26 mouse cellular contexts compared by ENCODE assay signal in the genomic region with DNA sequence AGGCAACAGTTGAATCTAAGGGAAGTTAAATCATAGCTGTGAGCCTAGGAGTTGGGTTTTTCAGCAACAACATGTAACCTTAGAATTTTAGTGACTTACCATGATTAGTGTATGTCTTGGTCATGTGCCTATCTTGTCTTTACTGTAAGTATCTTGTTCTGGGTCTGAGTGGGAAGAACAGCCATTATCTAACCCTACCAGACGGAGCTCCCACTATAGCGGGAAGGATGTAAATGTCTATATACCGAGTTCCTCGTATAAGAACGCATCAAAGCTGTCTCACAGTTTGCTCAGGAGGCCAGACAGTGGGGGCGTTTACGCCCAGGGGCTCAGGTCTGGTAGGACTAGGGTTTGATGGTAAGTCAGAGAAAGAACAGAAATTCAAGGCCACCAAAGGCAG. TPM values are rescaled to one million over a fixed set of nuclear protein-coding genes. Genes with fewer than 3 reads are reported as not detected.
DNase-seq lines count a peak whose midpoint lies in the region; ATAC-seq and TF ChIP-seq lines count a peak whose summit lies in the region.
"Had no signal": no experiment of that assay in that cellular context is flagged by ENCODE, and none has a peak within 500 bp of the region (broad histone marks: within the 10 kb centered on the region; RNA-seq: fewer than 3 reads in every experiment).

No protein-coding gene starts in this region.

- peaks cover 69% of the 10 kb centered on the region for H3K36me3 ChIP-seq in liver, embryonic 15.5 days (replicated peaks)
- peaks cover 58% of the 10 kb centered on the region for H3K36me3 ChIP-seq in myocyte (ENCODE audit: control insufficient read depth, insufficient read depth)
- H3K36me3 ChIP-seq in midbrain, embryonic 11.5 days (ENCODE audit: control insufficient read depth, insufficient read depth, low read length): peaks cover 11% of the 10 kb centered on the region
- peaks cover 63% of the 10 kb centered on the region for H3K36me3 ChIP-seq in forebrain, embryonic 13.5 days (ENCODE audit: poor library complexity, severe bottlenecking)

- H3K4me3 ChIP-seq in liver, embryonic 15.5 days (replicated peaks): no peak overlapping the region
- H3K4me3 ChIP-seq in myocyte: no peak overlapping the region
- H3K4me3 ChIP-seq in midbrain, embryonic 11.5 days (ENCODE audit: low read depth, low read length): no peak overlapping the region
- H3K4me3 ChIP-seq in forebrain, embryonic 13.5 days: no peak overlapping the region
- H3K4me3 ChIP-seq: heart, embryonic 12.5 days; hindbrain, embryonic 13.5 days; midbrain, embryonic 15.5 days had no signal

- no peak overlapping the region for H3ac ChIP-seq in myocyte (ENCODE audit: control insufficient read depth, insufficient read length)

- no peak for TF ChIP-seq POLR2A in myocyte (IDR thresholded peaks at IDR 0.05; ENCODE audit: insufficient read length, low read depth)

- peak; percentile 59 for DNase-seq in c-Kit-positive CD71-positive TER-119-positive erythroid progenitor cells, embryonic 14.5 days (ENCODE audit: low spot score)
- peak; percentile 20 for DNase-seq in liver
- DNase-seq in midbrain, embryonic 11.5 days (ENCODE audit: low spot score, missing footprints): no peak
- DNase-seq in kidney, postnatal 10 days: no peak
- DNase-seq: adrenal gland, postnatal 10 days; B cell, adult 2 months; cerebellum, adult 11-12 months; cerebellum, adult 9-11 months; gastrocnemius, postnatal 36 days; heart, adult 18-20 months; heart, postnatal 4 days; kidney, postnatal 14 days; left cerebral cortex, postnatal 4 days; lung, embryonic 14.5 days; right cerebral cortex, postnatal 25 days; thymus, adult 18-20 months; thymus, postnatal 25 days had no signal

- WGBS in liver, embryonic 15.5 days (ENCODE audit: insufficient replicate concordance): 19% methylated on average over 7 of the region's 7 CpGs
- WGBS in midbrain, embryonic 11.5 days: 94% methylated on average over 7 of the region's 7 CpGs
- 94% methylated on average over 7 of the region's 7 CpGs for WGBS in forebrain, embryonic 13.5 days

- ATAC-seq in liver, embryonic 15.5 days (ENCODE audit: insufficient read depth): peak; percentile 67; the same call in 1 of the 2 replicates
- ATAC-seq in midbrain, embryonic 11.5 days (ENCODE audit: low FRiP score): no peak
- no peak for ATAC-seq in forebrain, embryonic 13.5 days
- ATAC-seq: forebrain, embryonic 14.5 days; intestine, embryonic 16.5 days; midbrain, embryonic 15.5 days had no signal

- no peak overlapping the region for H3K27ac ChIP-seq in liver, embryonic 15.5 days (replicated peaks)
- no peak overlapping the region for H3K27ac ChIP-seq in midbrain, embryonic 11.5 days (ENCODE audit: low read depth, low read length)
- H3K27ac ChIP-seq in forebrain, embryonic 13.5 days: no peak overlapping the region
- H3K27ac ChIP-seq: hindbrain, embryonic 13.5 days; midbrain, embryonic 15.5 days; stomach, postnatal 0 days had no signal

- no peak overlapping the region; the same call in 1 of the 2 replicates for H3K4me2 ChIP-seq in liver, embryonic 15.5 days
- peak overlapping the region; percentile 19 for H3K4me2 ChIP-seq in myocyte (ENCODE audit: low read depth)
- no peak overlapping the region for H3K4me2 ChIP-seq in midbrain, embryonic 11.5 days
- no peak overlapping the region for H3K4me2 ChIP-seq in forebrain, embryonic 13.5 days
- H3K4me2 ChIP-seq: heart, embryonic 12.5 days; hindbrain, embryonic 13.5 days; lung, embryonic 14.5 days; midbrain, embryonic 15.5 days had no signal

- H3K79me2 ChIP-seq in myocyte (ENCODE audit: control insufficient read depth, insufficient read depth): peaks cover 100% of the 10 kb centered on the region

- no peaks in the 10 kb centered on the region for H3K9me3 ChIP-seq in liver, embryonic 15.5 days (replicated peaks)
- no peaks in the 10 kb centered on the region for H3K9me3 ChIP-seq in midbrain, embryonic 11.5 days (ENCODE audit: control insufficient read depth, low read length)
- H3K9me3 ChIP-seq in forebrain, embryonic 13.5 days (replicated peaks): no peaks in the 10 kb centered on the region
- H3K9me3 ChIP-seq: heart, embryonic 12.5 days; hindbrain, embryonic 13.5 days; midbrain, embryonic 15.5 days had no signal

- H3K4me1 ChIP-seq in liver, embryonic 15.5 days (replicated peaks): peaks cover 51% of the 10 kb centered on the region
- H3K4me1 ChIP-seq in midbrain, embryonic 11.5 days (ENCODE audit: control insufficient read depth, insufficient read depth, low read length): peaks cover 15% of the 10 kb centered on the region
- H3K4me1 ChIP-seq in forebrain, embryonic 13.5 days: peaks cover 29% of the 10 kb centered on the region

- 0 out of 2 replicates have a peak overlapping the region, but pooled peaks have one; percentile 1 for H3K9ac ChIP-seq in liver, embryonic 15.5 days
- no peak overlapping the region for H3K9ac ChIP-seq in midbrain, embryonic 11.5 days (ENCODE audit: low read length)
- H3K9ac ChIP-seq in forebrain, embryonic 13.5 days: no peak overlapping the region
- H3K9ac ChIP-seq: heart, embryonic 12.5 days; hindbrain, embryonic 13.5 days; lung, embryonic 14.5 days; midbrain, embryonic 15.5 days had no signal

- H3K27me3 ChIP-seq in liver, embryonic 15.5 days: no peaks in the 10 kb centered on the region
- no peaks in the 10 kb centered on the region for H3K27me3 ChIP-seq in myocyte (ENCODE audit: control insufficient read depth, insufficient read depth, insufficient read length)
- no peaks in the 10 kb centered on the region for H3K27me3 ChIP-seq in midbrain, embryonic 11.5 days (ENCODE audit: control insufficient read depth, insufficient read depth, low read length)
- no peaks in the 10 kb centered on the region for H3K27me3 ChIP-seq in forebrain, embryonic 13.5 days
- H3K27me3 ChIP-seq: heart, embryonic 12.5 days; hindbrain, embryonic 13.5 days; midbrain, embryonic 15.5 days had no signal

TF ChIP-seq in myocyte, 11 proteins besides CTCF, POLR2A, EP300 and RAD21:
- TF ChIP-seq USF1 (IDR thresholded peaks at IDR 0.05; ENCODE audit: low read depth) (no peak), REST (IDR thresholded peaks at IDR 0.05; ENCODE audit: insufficient read depth, insufficient read length) (no peak)

RNA-seq across cellular contexts. Expression of gene Prkar1a, which starts 7.0 kb away (rescaled TPM):
- 108 and 113 TPM in 2 replicates for polyA plus RNA-seq in liver, embryonic 15.5 days (2015; fragmentation: Nextera tagmentation; extraction: Ambion mirVana)
- 406 TPM for polyA plus RNA-seq in myocyte (2012; fragmentation: generic; extraction: Trizol)
- polyA plus RNA-seq in midbrain, embryonic 11.5 days (2014; fragmentation: Nextera tagmentation; extraction: Ambion mirVana): 435 and 478 TPM in 2 replicates
- 403 and 426 TPM in 2 replicates for polyA plus RNA-seq in forebrain, embryonic 13.5 days (2015; fragmentation: Nextera tagmentation; extraction: Ambion mirVana)

RNA-seq across cellular contexts. Expression of gene Wipi1, which starts 44.5 kb away (rescaled TPM):
- 24.2 and 25.9 TPM in 2 replicates for polyA plus RNA-seq in liver, embryonic 15.5 days (2015; fragmentation: Nextera tagmentation; extraction: Ambion mirVana)
- polyA plus RNA-seq in myocyte (2012; fragmentation: generic; extraction: Trizol): 71.9 TPM
- 11.1 and 12.4 TPM in 2 replicates for polyA plus RNA-seq in midbrain, embryonic 11.5 days (2014; fragmentation: Nextera tagmentation; extraction: Ambion mirVana)
- 8.8 and 10.7 TPM in 2 replicates for polyA plus RNA-seq in forebrain, embryonic 13.5 days (2015; fragmentation: Nextera tagmentation; extraction: Ambion mirVana)

Comparison
In these comparisons a context has a peak if more than half of its experiments do, and no peak if none do; other contexts are left out.
1. DNase-seq: peak in c-Kit-positive CD71-positive TER-119-positive erythroid progenitor cells, embryonic 14.5 days (single experiment) and liver (single experiment); none in midbrain, embryonic 11.5 days (single experiment) and kidney, postnatal 10 days (single experiment).